26 mouse cellular contexts compared by ENCODE assay signal in genomic region chr10:16960971-16961370, GRCm38 (mm10).
"Had no signal": no experiment of that assay in that cellular context is flagged by ENCODE, and none has a peak within 500 bp of the region (broad histone marks: within the 10 kb centered on the region; RNA-seq: fewer than 3 reads in every experiment).

No protein-coding gene starts in this region.

- H3K4me2 ChIP-seq: heart, embryonic 11.5 days; heart, embryonic 13.5 days; heart, embryonic 15.5 days; hindbrain, embryonic 13.5 days; hindbrain, embryonic 15.5 days; kidney, embryonic 15.5 days; limb, embryonic 13.5 days; limb, embryonic 15.5 days had no signal

- H3K27me3 ChIP-seq: heart, embryonic 13.5 days; heart, embryonic 15.5 days; hindbrain, embryonic 13.5 days; hindbrain, embryonic 15.5 days; kidney, embryonic 15.5 days; limb, embryonic 13.5 days; limb, embryonic 15.5 days had no signal

- DNase-seq: gastrocnemius, adult 2 months; gastrocnemius, postnatal 10 days; gastrocnemius, postnatal 25 days; heart, adult 11 months; heart, adult 2 months; heart, postnatal 14 days; heart, postnatal 36 days; kidney, adult 18-20 months; kidney, adult 8-10 months; kidney, postnatal 14 days; kidney, postnatal 36 days; layer of hippocampus, adult 9-11 months; layer of hippocampus, postnatal 36 days; left cerebral cortex, postnatal 4 days had no signal

- H3K9ac ChIP-seq: heart, embryonic 13.5 days; heart, embryonic 15.5 days; hindbrain, embryonic 13.5 days; hindbrain, embryonic 15.5 days; kidney, embryonic 15.5 days; limb, embryonic 13.5 days; limb, embryonic 15.5 days; liver, embryonic 14.5 days had no signal

- H3K4me3 ChIP-seq: gastrocnemius, adult 2 months; heart, adult 2 months; heart, embryonic 13.5 days; heart, embryonic 15.5 days; hindbrain, embryonic 13.5 days; hindbrain, embryonic 15.5 days; kidney, embryonic 15.5 days; limb, embryonic 13.5 days; limb, embryonic 15.5 days had no signal

- H3K36me3 ChIP-seq: heart, embryonic 13.5 days; heart, embryonic 15.5 days; hindbrain, embryonic 13.5 days; hindbrain, embryonic 15.5 days; kidney, embryonic 15.5 days; limb, embryonic 13.5 days; limb, embryonic 15.5 days had no signal

- H3K4me1 ChIP-seq: hindbrain, embryonic 13.5 days; hindbrain, embryonic 15.5 days; kidney, embryonic 15.5 days; limb, embryonic 15.5 days had no signal

- H3K27ac ChIP-seq: gastrocnemius, adult 2 months; heart, adult 2 months; heart, embryonic 13.5 days; heart, embryonic 15.5 days; hindbrain, embryonic 13.5 days; hindbrain, embryonic 15.5 days; hindbrain, postnatal 0 days; kidney, embryonic 15.5 days; kidney, postnatal 0 days; limb, embryonic 13.5 days; limb, embryonic 15.5 days; liver, embryonic 14.5 days had no signal

- H3K9me3 ChIP-seq: heart, embryonic 13.5 days; heart, embryonic 15.5 days; hindbrain, embryonic 13.5 days; hindbrain, embryonic 15.5 days; kidney, embryonic 15.5 days; limb, embryonic 13.5 days; limb, embryonic 15.5 days had no signal

- ATAC-seq: hindbrain, postnatal 0 days; intestine, postnatal 0 days had no signal
